Mouse (Mus musculus): Measurements from ENCODE around the gene Prex1.
A peak's percentile ranks its signal among the peaks of the same experiment; 100 is the strongest.

Prex1 gene

DNA sequence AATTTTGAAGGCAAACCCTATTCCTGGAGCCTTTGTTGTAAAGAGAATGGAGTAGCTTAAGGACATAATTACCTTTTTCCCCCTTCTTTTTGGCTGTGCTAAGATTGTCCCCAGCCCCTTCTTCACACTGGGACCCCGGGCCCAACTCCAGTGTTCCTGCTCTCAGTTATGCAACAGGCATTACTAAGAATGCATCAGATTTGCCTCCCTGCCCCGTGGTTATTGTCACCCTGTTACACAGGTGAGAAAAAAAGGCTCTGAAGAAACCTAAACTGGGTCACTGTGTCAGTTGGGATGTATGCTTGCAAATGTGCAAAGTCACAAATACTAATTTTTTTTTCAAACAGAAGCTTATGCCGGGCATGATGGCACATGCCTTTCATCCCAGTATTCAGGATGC is 6.8 kb upstream of the Prex1 start:
- DNase-seq: no peak

DNA sequence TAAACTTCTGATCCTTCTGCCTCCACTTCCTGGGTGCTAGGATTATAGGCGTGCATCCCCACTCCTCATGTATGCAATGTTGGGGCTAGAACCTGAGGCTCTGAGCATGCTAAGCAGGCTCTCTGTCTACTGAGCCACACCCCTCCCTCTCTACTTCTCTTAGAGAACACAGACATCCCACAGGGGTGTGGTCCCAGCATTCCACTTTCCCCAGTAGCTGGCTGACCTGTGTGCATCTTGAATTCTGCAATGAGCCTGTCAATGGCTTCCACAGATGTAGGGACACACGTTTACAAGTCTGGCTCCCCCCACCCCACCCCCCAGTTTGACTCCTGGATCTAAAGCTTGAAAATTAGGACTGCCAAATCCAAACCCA is 6.3 kb upstream of the Prex1 start:
- no peak for DNase-seq

DNA sequence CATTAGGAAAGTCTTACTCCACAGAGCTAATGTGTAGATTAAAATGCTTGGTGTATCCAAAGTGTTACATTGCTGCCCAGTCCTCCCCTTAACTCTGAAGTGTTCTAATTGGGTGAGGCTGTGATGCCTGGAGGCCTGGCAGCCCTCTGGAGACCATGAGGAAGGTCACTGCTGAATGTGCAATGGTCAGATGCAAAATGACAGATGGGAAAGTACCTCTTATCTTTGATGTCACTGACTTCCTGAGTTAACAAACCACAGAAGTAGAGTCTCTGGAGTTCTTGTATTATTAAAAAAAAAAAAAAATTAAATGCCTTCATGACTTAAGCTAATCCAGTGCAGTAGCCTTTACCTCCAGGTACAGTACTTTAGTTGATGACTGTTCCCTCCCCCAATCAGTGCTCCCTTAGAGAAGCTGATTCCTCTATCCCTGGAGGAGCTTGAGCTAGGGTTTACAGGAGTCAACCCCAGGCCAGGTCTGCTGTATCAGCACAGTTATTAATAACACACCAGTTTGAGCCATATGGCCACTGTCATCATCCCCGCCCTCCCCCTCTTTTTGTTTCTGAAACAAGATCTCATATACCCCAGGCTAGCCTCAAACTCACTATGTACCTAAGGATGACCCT is 5.8 kb upstream of the Prex1 start:
- DNase-seq: no peak

DNA sequence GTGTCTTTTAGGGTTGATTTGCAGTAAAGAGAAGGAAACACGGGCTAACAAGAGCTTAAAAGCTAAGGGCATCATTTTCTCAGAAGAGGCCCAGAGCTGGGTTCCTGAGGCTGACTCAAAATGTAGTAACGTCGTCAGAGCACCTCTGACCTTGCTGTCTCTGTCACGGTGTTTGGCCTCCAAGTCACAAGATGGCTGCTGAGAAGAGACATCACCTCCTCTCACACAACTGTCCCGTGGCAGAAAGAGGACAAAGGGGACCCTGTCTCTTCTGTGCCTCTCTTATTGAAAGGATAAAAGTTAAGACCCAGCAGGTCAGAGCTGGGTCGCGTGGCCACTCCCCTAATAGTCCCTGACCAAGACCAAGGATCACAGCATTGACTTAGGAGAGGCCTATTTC is 2.4 kb upstream of the Prex1 start:
- DNase-seq: no peak

DNA sequence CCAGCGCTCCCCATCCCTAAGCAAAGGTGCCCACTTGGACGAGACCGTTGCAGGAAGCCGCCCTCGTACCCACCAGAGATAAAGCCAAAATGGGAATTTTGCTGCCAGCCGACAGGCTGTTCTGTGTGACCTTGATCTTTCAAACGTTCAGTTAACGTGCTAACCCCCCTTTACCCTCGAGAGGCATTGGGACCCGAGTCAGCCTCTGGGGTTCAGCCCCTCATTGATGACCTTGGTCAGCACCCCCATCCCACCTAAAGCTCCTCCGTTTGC is 731 bp upstream of the Prex1 start:
- no peak for DNase-seq

DNA sequence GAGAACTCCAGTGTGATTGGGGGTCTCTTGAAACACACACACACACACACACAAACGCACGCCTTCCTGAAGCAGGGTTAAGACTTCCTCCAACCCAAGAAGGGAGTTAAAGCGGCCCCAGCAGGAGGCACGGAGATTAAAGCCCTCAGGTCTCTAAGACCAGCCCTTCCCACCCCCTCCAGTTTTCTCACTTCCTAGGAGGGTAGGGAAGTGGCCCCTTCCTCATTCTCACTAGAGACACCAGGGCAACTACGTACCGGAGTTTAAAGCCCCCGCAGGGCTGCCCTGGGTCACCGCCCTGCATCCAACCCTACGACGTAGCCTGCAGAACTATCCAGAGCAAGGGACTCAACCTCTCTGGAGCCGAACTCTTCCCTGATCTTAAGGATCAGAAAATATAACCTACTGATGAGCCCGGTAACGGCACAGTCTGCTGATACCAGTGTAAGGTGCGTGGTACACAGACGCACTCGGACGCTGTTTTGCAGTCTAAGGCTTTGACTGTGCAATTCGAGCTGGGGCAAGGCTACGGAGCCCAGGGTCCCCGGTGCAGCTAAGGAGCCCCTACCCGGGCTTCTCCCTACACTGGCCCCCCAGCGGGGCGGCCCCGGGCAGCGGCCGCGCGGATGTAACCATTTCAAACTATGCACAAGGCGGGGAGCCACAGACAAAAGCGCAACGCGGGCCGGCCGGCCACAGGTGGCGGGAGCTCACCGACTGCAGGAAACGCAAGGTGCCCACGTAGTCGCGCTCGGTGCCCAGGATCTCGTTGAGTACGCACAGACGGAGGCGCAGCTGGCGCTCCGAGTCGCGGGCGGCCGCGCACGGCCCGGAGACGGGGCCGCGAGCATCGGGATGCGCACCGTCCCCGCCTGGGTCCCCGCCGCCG is 587 bp downstream of the Prex1 start:
- DNase-seq: peak in 1 of 2 experiments; percentile 45

DNA sequence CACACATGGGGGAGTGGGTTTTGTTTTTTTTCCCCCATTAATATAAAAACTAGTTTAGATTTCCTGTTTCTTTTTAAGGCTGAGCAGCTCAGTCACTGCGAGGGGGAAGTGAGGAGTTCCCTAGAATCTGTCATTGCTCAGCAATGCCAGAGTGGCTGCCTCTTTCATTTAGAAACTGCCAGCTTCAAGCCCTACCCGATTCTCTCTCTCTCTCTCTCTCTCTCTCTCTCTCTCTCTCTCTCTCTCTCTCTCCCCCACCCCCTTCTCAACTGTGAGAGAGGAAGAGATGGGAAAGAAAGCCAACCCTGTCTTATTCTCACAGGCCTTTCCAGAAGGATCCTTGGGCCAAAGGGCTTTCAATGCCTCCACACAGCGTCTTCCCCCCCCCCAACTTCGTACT is 1.3 kb downstream of the Prex1 start:
- no peak for DNase-seq

DNA sequence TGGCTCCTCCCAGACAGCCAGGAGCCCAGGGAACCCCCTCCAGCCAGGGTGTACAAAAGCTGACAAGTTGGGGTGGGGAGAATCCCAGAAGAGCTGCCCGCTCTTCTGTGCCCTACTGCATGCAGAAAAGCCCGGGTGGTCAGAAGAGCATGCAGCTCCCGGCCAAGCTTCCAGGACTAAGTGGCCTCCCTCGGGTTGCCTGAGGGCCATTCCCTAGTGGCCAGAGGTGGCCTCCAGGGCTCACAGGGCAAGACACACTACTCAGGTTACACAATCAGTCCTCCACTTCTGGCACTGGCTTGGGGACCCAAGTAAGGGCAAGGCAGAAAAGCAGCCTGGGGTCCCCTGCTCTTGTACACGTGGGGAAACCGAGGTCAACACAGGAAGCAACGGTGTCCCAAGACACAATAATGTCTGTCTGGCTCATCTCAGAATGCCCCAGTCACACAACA is 1.9 kb downstream of the Prex1 start:
- DNase-seq: no peak

DNA sequence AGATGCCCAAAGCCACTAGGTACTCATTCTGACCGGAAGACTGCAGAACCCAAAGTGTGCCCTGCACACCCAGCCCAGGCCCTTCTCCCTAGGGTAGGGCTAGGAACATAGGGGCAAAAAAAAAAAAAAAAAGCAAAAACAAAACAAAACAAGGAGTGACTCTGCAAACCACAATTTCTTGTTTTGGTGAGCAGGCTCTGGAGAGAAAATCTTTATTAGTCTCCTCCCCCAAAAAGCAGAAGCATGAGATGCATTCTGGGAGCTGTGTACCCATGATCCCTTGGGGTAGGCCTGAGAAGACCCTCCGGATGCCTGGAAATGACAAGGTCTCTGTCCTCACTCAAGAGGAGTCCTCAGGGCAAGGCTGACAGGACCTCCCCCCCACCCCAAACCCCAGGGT is 3.7 kb downstream of the Prex1 start:
- no peak for DNase-seq

DNA sequence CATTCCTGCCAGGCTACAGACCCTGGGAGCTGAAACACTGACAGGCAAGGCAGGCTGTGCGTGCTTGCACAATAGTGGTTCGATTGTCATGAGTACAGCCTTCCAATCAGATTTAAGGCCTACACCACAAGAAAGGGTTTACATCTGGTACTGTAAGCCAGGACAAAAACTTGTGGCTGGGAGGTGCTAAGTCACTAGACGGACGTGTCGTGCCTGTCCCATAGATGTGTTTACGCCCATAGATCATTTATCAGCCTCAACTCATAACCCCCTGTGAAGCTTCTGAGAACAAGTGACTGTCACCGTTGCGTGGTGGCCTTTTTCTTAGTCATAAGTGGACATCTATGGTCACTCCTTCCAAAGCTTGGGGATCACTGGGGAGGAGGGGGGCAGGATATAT is 5.3 kb downstream of the Prex1 start:
- DNase-seq: no peak

DNA sequence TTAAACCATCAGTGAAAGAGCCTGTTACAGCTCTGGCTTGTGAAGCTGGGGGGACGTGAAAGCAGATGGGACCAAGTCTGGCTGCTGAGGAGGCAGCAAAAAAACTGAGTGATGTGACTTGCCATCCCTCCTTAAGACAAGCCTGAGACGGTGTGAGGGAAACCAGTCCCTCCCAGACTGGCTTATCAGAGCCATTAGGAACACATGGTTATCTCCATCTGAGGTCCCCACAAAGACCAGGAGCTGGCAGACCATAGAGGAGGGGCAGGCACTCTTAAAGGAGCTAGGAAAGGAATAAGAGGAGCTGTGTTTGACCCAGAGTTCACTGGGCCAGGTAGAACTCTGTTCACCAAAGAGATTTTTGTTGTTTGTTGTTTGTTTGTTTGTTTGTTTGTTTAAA is 7.1 kb downstream of the Prex1 start:
- no peak for DNase-seq

DNA sequence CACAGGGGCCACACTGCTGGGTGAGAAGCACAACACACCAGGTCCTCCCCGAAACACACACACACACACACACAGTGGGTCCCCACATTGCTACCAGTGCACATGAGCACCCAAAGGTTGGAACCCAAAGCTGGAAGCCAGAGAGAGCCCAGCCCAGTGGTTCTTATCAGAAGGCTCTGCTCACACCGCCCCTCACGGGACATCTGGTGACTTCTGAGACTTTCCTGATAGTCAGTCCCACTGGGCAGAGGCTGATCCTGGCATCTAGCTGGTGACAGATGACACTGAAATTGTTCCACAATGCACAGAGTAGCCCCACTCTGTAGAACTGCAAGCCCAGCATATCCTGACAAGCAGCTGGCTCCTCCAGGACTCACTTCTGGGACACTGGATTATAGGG is 10.1 kb downstream of the Prex1 start:
- DNase-seq: no peak

DNA sequence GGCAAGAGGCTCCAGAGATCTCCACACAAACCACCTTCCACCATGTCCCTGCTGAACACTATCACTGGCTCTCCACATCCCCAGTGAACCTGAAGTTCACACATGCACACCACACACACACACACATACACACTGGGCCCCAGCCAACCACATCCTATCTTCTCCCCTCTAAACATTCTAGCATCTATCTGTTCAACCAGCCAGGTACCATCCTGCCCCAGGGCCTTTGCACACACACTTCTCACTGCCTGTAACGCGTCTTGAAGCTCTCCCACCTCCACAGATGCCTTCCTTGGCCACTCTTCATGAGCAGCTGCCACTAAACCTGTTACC is 11.6 kb downstream of the Prex1 start:
- no peak for DNase-seq

DNA sequence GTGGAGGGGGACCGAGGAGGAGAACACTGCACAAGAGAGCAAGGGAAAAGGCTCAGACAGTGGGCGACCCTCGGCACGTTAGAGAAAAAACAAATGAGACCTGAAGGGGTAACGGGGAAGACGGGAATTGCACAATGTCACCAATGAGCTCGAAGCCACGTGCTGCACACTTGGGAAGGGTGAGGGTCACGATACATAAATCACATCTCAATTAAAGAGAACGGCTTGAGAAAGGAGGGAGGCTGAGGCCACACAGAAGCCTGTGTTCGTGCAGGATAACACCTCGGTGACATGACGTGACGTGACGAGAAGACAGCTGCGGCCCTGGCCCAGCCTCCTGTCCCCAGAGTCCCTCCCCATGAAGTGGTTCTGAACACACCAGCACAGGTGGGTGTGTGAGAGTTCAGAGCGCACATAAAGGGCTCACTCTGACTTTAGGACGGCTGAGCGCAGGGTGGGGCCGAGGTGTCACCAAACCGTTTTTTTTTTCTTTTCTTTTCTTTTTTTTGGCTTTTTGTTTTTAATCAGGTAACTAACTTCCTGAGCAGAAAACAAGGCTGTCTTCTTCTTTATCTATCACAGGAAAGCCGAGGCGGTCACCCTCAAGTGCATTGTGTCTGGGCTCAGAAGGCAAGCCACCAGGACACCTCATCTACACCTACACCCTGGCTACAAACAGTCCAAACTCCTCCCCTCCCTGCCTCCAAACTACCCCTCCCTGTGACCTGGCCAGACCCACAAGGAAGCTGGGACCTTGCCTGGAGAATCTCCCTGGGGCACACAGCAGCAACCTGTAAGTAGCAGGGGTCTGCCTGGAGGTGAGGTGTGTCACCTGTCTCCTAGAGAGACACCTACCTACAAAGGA is 12.2 kb downstream of the Prex1 start:
- no peak for DNase-seq

DNA sequence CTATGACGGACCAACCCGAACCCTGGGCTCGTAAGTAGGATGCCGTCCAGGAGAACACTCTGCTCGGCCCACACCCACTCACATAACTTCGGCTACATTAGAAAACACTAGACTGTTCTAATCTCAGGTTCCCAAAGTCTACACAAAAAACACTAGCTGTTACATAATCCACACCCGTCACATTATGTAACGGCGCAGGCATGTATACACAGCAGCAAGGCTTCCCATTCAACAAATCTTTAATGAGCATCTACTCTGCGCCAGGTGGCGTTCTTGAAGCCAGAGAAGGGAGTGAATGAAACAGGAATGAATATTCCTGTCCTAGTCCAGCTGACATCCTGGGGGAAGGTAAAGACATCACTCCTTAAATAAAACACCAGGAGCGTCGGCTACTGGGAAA is 12.9 kb downstream of the Prex1 start:
- DNase-seq: no peak

DNA sequence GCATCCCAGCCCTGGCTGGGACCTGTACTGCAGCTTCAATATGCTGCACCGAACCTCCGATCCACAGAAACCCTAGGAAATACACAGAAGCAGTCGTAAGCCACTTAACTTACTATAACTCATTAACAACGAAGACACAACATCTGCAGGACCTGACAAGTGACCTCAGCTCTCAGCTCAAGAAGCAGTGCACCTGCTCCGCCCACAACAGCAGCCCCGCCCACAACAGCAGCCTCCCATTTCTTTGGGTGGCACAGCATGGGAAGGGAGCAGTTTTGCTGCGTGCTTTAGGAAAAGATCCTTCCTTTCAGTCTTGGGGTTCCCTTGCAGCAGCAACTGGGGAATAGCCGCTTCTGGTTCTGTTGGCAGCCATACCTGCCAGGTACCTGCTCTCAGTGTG is 13.5 kb downstream of the Prex1 start:
- no peak for DNase-seq

DNA sequence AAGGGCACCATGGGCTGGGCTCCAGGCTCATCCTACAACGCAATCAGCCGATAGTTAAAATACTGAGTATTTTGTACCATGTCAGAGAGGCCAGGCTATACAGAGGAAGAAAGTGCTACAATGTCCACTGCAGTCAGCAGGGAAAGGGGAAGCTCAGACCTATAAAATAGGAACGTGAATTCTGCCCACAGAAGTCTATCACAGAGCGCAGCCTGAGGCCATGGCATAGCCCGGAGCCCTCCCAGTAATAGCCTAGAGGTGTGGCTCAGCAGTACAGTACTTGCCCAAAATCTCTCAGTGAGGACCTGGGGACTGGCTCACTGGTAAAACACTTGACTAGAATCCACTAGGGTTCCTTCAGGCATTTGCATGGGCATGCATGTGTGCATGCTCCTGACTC is 14.1 kb downstream of the Prex1 start:
- no peak for DNase-seq

DNA sequence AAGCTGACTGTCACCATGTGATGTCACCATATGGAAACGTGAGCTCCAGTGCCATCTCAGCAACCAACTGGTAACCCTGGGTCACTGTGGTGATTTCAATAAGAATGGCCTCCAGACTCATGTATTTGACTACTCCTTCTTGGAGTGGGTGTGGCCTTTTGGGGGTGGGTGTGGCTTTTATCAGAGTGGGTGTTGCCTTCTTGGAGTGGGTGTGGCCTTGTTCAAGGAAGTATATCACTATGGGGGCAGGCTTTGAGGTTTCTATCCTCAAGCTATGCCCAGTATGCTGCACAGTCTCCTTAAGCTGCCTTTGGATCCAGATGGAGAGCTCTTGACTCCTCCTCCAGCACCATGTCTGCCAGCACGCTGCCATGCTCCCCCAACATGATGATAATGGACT is 19.0 kb downstream of the Prex1 start:
- DNase-seq: no peak

DNA sequence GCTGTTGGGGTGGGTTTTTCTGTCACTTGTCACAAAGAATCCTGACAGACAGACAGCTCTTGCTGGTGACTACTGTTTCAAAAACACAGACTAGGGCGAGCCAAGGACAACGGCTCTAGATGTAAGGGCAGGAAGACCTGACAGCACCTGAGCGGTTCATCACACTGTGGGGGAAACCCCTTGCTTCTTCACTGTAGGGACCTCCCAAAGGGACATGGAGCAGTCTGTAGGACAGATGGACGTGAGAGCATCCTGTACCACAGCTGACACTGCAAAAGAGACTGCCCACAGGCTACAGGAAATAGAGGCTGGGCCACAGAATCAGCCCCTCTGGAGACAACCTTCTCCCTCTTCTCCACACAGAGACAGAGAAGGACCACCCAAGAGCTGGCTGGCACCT is 20.2 kb downstream of the Prex1 start:
- no peak for DNase-seq

DNA sequence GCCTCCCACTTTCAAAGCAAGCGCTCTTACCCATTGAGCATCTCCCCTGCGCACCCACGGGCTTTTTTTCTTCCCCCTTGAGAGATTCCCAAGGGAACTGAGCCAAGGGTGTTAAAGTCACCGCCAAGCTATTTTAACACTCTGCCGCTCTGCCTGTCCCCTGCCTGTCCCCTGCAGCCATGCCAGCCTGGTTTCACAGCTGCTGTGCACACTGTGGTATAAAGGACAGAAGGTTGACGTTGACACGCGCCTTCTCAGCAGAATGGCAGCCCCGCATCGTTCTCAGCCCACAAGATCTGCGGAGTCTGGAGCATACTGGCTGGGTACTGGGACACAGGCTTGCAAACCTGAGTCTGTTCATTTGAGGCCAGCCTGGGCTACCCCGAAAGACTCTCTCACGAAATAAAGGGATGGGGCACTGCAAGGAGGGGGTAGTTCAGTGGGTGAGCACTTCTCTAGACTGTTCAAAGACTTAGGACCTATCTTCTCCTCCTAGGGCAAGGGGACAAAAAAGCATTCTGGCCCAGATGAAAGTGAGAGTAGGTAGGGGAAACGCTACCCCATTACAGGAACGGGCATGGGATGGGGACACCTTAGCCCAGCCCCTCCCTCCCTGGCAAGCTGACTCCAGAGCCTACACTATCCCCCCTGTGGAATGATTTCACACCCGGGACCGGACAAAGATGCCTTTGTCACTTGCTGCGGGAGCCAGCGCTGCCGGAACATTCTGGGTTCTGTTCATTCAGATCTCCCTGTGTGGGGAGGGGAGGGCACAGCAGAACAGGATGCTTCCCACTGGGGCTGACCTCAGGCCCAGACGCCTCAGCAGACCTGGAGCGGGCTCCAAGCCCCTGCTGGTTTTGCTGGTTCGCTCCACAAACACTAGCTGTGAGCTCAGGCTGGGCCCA is 21.8 kb downstream of the Prex1 start:
- peak; percentile 24 to 43 for DNase-seq

DNA sequence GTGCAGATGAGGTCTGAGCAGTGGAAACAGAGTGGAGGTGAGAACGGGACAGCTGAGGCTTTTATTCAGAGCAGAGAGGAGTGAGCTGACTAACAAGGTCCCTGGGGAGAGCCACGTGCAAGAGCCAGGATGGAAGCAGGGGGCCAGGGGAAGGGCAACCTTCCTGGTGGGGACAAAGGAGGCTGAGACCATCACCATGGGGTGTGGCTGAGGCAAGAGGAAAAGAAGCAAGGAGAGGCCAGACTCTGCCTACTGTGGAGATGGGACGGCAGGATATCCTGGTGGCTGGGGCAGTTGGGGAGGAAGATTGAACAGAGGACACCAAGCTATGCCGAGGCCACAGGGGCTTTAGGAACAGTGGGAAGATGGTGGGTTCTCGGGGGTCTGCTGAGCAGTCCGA is 26.7 kb downstream of the Prex1 start:
- no peak for DNase-seq

DNA sequence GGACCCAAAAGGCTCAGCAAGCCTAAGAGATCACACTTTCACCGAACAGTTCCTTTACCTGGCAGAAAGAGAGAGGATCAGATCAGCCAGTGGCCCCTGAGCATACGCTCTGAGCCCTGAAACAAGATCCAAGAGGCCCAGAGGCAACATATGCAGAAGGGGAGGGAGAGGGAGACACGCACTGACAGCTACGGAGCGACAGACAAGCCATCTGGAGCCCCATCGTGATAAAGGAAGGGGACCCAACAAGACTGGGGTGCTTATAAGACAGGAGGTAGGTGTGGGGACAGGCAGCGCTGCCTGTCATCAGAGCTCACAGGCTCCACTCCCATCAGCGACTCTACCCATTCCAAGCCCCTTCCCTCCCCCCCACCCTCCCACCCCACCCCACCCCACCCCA is 27.8 kb downstream of the Prex1 start:
- DNase-seq: no peak

All from cerebellum, postnatal 36 days (tissue).